Mouse (Mus musculus): ENCODE data around the gene Asrgl1. TPM values are rescaled to one million over a fixed set of nuclear protein-coding genes. Genes with fewer than 3 reads are reported as not detected.
A peak's percentile ranks its signal among the peaks of the same experiment; 100 is the strongest.

The Asrgl1 gene
- polyA plus RNA-seq, 1 experiment from 2014 or later = 10.4 TPM

GRCm38 (mm10) chr19:9076982-9077660 is 58.3 kb downstream of the Asrgl1 start:
- no peak for ATAC-seq
- no peak overlapping the region for H3K4me2 ChIP-seq (ENCODE audit: low read depth, low read length)
- no peak overlapping the region for H3K27ac ChIP-seq (ENCODE audit: low read length)

GRCm38 (mm10) chr19:9076035-9076434 is 59.4 kb downstream of the Asrgl1 start:
- ATAC-seq = no peak
- no peak overlapping the region for H3K9ac ChIP-seq (ENCODE audit: low read depth, low read length)
- no peaks in the 10 kb centered on the region for H3K27me3 ChIP-seq (replicated peaks; ENCODE audit: control insufficient read depth, insufficient read depth, low read length)
- H3K4me3 ChIP-seq (ENCODE audit: low read length) = no peak overlapping the region
- 91% methylated on average over 3 of the region's 3 CpGs for whole genome bisulfite sequencing
- H3K4me1 ChIP-seq (ENCODE audit: control insufficient read depth, insufficient read depth, low read length) = peaks cover 32% of the 10 kb centered on the region
- no peaks in the 10 kb centered on the region for H3K9me3 ChIP-seq (ENCODE audit: control insufficient read depth, low read length)
- no peaks in the 10 kb centered on the region for H3K36me3 ChIP-seq (ENCODE audit: control insufficient read depth, insufficient read depth, low read length)
- H3K27ac ChIP-seq (ENCODE audit: low read length) = no peak overlapping the region
- no peak overlapping the region for H3K4me2 ChIP-seq (ENCODE audit: low read depth, low read length)

More at GRCm38 (mm10) chr19:9076982-9077660, 58.3 kb downstream of the Asrgl1 start:
- H3K36me3 ChIP-seq (ENCODE audit: control insufficient read depth, insufficient read depth, low read length) = no peaks in the 10 kb centered on the region
- WGBS = 57% methylated on average over 4 of the region's 4 CpGs
- H3K4me1 ChIP-seq (ENCODE audit: control insufficient read depth, insufficient read depth, low read length) = peaks cover 27% of the 10 kb centered on the region
- H3K4me3 ChIP-seq (ENCODE audit: low read length) = no peak overlapping the region
- no peaks in the 10 kb centered on the region for H3K9me3 ChIP-seq (ENCODE audit: control insufficient read depth, low read length)
- H3K27me3 ChIP-seq (replicated peaks; ENCODE audit: control insufficient read depth, insufficient read depth, low read length) = no peaks in the 10 kb centered on the region
- no peak overlapping the region for H3K9ac ChIP-seq (ENCODE audit: low read depth, low read length)

- 73% methylated on average over 2 of the region's 2 CpGs for WGBS
- peaks cover 37% of the 10 kb centered on the region for H3K4me1 ChIP-seq (ENCODE audit: control insufficient read depth, insufficient read depth, low read length)
- H3K9ac ChIP-seq (ENCODE audit: low read depth, low read length) = no peak overlapping the region
- no peak overlapping the region for H3K27ac ChIP-seq (ENCODE audit: low read length)
- no peaks in the 10 kb centered on the region for H3K27me3 ChIP-seq (replicated peaks; ENCODE audit: control insufficient read depth, insufficient read depth, low read length)
- no peaks in the 10 kb centered on the region for H3K36me3 ChIP-seq (ENCODE audit: control insufficient read depth, insufficient read depth, low read length)
- no peaks in the 10 kb centered on the region for H3K9me3 ChIP-seq (ENCODE audit: control insufficient read depth, low read length)
- no peak overlapping the region for H3K4me3 ChIP-seq (ENCODE audit: low read length)
- no peak for ATAC-seq
- no peak overlapping the region for H3K4me2 ChIP-seq (ENCODE audit: low read depth, low read length)
Observed at GRCm38 (mm10) chr19:9075558-9075957, 59.9 kb downstream of the Asrgl1 start.

- Histone ChIP-seq H3K27me3 (replicated peaks; ENCODE audit: control insufficient read depth, insufficient read depth, low read length) (no peaks in the 10 kb centered on the region), H3K4me2 (ENCODE audit: low read depth, low read length) (no peak overlapping the region), H3K4me3 (ENCODE audit: low read length) (no peak overlapping the region), H3K9me3 (ENCODE audit: control insufficient read depth, low read length) (no peaks in the 10 kb centered on the region), H3K4me1 (ENCODE audit: control insufficient read depth, insufficient read depth, low read length) (peaks cover 31% of the 10 kb centered on the region), H3K36me3 (ENCODE audit: control insufficient read depth, insufficient read depth, low read length) (no peaks in the 10 kb centered on the region), H3K27ac (ENCODE audit: low read length) (peak overlapping the region; percentile 11; the same call in 1 of the 2 replicates), H3K9ac (ENCODE audit: low read depth, low read length) (no peak overlapping the region)
- no peak for ATAC-seq
- WGBS = 60% methylated on average over 4 of the region's 4 CpGs
Observed at GRCm38 (mm10) chr19:9074424-9074823, 61.0 kb downstream of the Asrgl1 start.

GRCm38 (mm10) chr19:9073776-9074411 is 61.5 kb downstream of the Asrgl1 start:
- no peak for ATAC-seq
- 59% methylated on average over 12 of the region's 12 CpGs for WGBS

GRCm38 (mm10) chr19:9072157-9072530 is 63.3 kb downstream of the Asrgl1 start:
- H3K9ac ChIP-seq (ENCODE audit: low read depth, low read length) = no peak overlapping the region
- peak overlapping the region; percentile 89 for H3K27ac ChIP-seq (ENCODE audit: low read length)
- H3K9me3 ChIP-seq (ENCODE audit: control insufficient read depth, low read length) = no peaks in the 10 kb centered on the region
- H3K4me1 ChIP-seq (ENCODE audit: control insufficient read depth, insufficient read depth, low read length) = peaks cover 24% of the 10 kb centered on the region
- no peak overlapping the region for H3K4me3 ChIP-seq (ENCODE audit: low read length)
- no peak for ATAC-seq
- no peaks in the 10 kb centered on the region for H3K36me3 ChIP-seq (ENCODE audit: control insufficient read depth, insufficient read depth, low read length)
- H3K27me3 ChIP-seq (replicated peaks; ENCODE audit: control insufficient read depth, insufficient read depth, low read length) = no peaks in the 10 kb centered on the region
- H3K4me2 ChIP-seq (ENCODE audit: low read depth, low read length) = no peak overlapping the region
- WGBS = 60% methylated on average over 2 of the region's 2 CpGs

More at GRCm38 (mm10) chr19:9073776-9074411, 61.5 kb downstream of the Asrgl1 start:
- Histone ChIP-seq H3K27me3 (replicated peaks; ENCODE audit: control insufficient read depth, insufficient read depth, low read length) (no peaks in the 10 kb centered on the region), H3K4me1 (ENCODE audit: control insufficient read depth, insufficient read depth, low read length) (peaks cover 30% of the 10 kb centered on the region), H3K4me3 (ENCODE audit: low read length) (no peak overlapping the region), H3K9ac (ENCODE audit: low read depth, low read length) (no peak overlapping the region), H3K4me2 (ENCODE audit: low read depth, low read length) (no peak overlapping the region), H3K27ac (ENCODE audit: low read length) (peak overlapping the region; percentile 42; the same call in 1 of the 2 replicates), H3K36me3 (ENCODE audit: control insufficient read depth, insufficient read depth, low read length) (no peaks in the 10 kb centered on the region), H3K9me3 (ENCODE audit: control insufficient read depth, low read length) (no peaks in the 10 kb centered on the region)

GRCm38 (mm10) chr19:9071456-9072156 is 63.8 kb downstream of the Asrgl1 start:
- peak overlapping the region; percentile 15; the same call in 1 of the 2 replicates for H3K9ac ChIP-seq (ENCODE audit: low read depth, low read length)
- 46% methylated on average over 7 of the region's 7 CpGs for WGBS
- no peak overlapping the region for H3K4me2 ChIP-seq (ENCODE audit: low read depth, low read length)
- H3K9me3 ChIP-seq (ENCODE audit: control insufficient read depth, low read length) = no peaks in the 10 kb centered on the region
- H3K27me3 ChIP-seq (replicated peaks; ENCODE audit: control insufficient read depth, insufficient read depth, low read length) = no peaks in the 10 kb centered on the region
- H3K36me3 ChIP-seq (ENCODE audit: control insufficient read depth, insufficient read depth, low read length) = no peaks in the 10 kb centered on the region
- peaks cover 25% of the 10 kb centered on the region for H3K4me1 ChIP-seq (ENCODE audit: control insufficient read depth, insufficient read depth, low read length)
- H3K4me3 ChIP-seq (ENCODE audit: low read length) = no peak overlapping the region
- peak; percentile 47 for ATAC-seq
- H3K27ac ChIP-seq (ENCODE audit: low read length) = peak overlapping the region; percentile 89

- 38% methylated on average over 2 of the region's 2 CpGs for WGBS
- peaks cover 37% of the 10 kb centered on the region for H3K4me1 ChIP-seq (ENCODE audit: control insufficient read depth, insufficient read depth, low read length)
- H3K9ac ChIP-seq (ENCODE audit: low read depth, low read length) = no peak overlapping the region
- H3K27ac ChIP-seq (ENCODE audit: low read length) = peak overlapping the region; percentile 89
- H3K4me2 ChIP-seq (ENCODE audit: low read depth, low read length) = no peak overlapping the region
- H3K9me3 ChIP-seq (ENCODE audit: control insufficient read depth, low read length) = no peaks in the 10 kb centered on the region
- H3K4me3 ChIP-seq (ENCODE audit: low read length) = no peak overlapping the region
- no peaks in the 10 kb centered on the region for H3K36me3 ChIP-seq (ENCODE audit: control insufficient read depth, insufficient read depth, low read length)
- H3K27me3 ChIP-seq (replicated peaks; ENCODE audit: control insufficient read depth, insufficient read depth, low read length) = no peaks in the 10 kb centered on the region
- peak; percentile 16; the same call in 1 of the 2 replicates for ATAC-seq
Observed at GRCm38 (mm10) chr19:9070316-9070715, 65.1 kb downstream of the Asrgl1 start.

GRCm38 (mm10) chr19:9069687-9070307 is 65.6 kb downstream of the Asrgl1 start:
- ATAC-seq = peak; percentile 44; the same call in 1 of the 2 replicates
- Histone ChIP-seq H3K9me3 (ENCODE audit: control insufficient read depth, low read length) (no peaks in the 10 kb centered on the region), H3K4me2 (ENCODE audit: low read depth, low read length) (no peak overlapping the region), H3K4me1 (ENCODE audit: control insufficient read depth, insufficient read depth, low read length) (peaks cover 37% of the 10 kb centered on the region), H3K9ac (ENCODE audit: low read depth, low read length) (no peak overlapping the region), H3K27ac (ENCODE audit: low read length) (peak overlapping the region; percentile 89), H3K27me3 (replicated peaks; ENCODE audit: control insufficient read depth, insufficient read depth, low read length) (no peaks in the 10 kb centered on the region), H3K36me3 (ENCODE audit: control insufficient read depth, insufficient read depth, low read length) (no peaks in the 10 kb centered on the region), H3K4me3 (ENCODE audit: low read length) (no peak overlapping the region)
- WGBS = 40% methylated on average over 8 of the region's 8 CpGs

Data from intestine, embryonic 16.5 days (tissue).